Mouse (Mus musculus): Measurements from ENCODE around the gene Gm3629.
"Not testable (repeated sequence)": the region's sequence is repeated elsewhere in the genome, so short reads cannot be mapped to it uniquely, and the experiment has no call there.

Gene Gm3629

DNA sequence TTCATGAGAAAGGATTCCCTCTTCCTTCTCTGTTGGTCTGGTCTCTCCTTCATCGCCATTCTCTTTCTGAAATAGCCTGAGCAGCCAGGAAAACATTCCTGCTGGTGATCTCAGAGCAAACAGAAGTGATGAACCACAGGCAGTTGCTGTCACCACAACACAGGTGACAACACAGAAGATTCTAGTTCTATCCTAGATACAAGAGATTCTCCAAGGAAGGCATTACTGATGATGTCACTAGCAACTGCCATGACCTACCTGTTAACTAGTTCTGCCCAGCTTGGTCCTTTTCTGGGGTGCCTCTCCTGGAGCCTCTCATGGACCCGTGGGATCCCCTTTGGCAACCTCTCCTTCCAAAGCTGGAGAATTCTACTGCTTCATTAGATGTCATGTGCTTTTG is at the start of gene Gm3629:
Gm3629 (minus strand) TSS at position 101 of the 400 bp plus-strand sequence.
- not testable (repeated sequence) for DNase-seq (ENCODE audit: low read depth, low spot score)

DNA sequence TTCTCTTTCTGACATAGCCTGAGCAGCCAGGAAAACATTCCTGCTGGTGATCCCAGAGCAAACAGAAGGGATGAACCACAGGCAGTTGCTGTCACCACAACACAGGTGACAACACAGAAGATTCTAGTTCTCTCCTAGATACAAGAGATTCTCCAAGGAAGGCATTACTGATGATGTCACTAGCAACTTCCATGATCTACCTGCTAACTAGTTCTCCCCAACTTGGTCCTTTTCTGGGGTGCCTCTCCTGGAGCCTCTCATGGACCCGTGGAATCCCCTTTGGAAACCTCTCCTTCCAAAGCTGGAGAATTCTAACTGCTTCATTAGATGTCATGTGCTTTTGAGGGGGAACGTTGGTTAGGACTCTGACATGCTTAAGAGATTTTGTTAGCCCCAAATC is 31.9 kb upstream of the Gm3629 start, which contains the start of gene Gm3460:
Gm3460 (minus strand) TSS at position 101 of the 400 bp plus-strand sequence.
- DNase-seq (ENCODE audit: low read depth, low spot score) = not testable (repeated sequence)

GRCm38 (mm10) chr14:6606436-6606835 is 16.0 kb upstream of the Gm3629 start:
- not testable (repeated sequence) for DNase-seq (ENCODE audit: low read depth, low spot score)

- DNase-seq (ENCODE audit: low read depth, low spot score) = peak; percentile 28
Observed at GRCm38 (mm10) chr14:6605004-6605403, 14.6 kb upstream of the Gm3629 start.

DNA sequence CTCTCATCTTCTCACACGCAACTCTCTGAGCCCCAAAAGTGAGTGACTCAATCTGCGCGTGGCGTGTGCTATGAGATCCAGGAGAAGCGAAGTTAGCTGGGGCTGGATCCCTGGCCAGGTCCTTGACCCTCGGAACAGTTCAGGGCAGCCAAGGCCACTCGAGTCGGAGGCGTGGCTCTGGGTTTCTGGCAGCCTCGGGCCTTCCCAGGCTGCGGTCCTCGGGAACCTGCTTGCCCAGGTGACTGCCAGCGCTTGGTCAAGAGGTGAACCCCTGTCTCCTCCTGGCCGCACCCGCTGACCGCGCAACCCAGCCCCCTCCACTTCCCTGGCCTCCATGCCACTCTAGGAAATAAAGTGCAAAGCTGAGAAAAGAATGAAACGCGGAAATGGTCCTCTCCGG is 14.1 kb upstream of the Gm3629 start:
- DNase-seq (ENCODE audit: low read depth, low spot score) = not testable (repeated sequence)

DNA sequence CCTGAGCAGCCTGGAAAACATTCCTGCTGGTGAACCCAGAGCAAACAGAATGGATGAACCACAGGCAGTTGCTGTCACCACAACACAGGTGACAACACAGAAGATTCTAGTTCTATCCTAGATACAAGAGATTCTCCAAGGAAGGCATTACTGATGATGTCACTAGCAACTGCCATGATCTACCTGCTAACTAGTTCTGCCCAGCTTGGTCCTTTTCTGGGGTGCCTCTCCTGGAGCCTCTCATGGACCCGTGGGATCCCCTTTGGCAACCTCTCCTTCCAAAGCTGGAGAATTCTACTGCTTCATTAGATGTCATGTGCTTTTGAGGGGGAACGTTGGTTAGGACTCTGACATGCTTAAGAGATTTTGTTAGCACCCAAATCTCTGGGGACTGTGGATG is 53.2 kb downstream of the Gm3629 start, which contains the start of gene Gm8356:
Gm8356 (minus strand) TSS at position 101 of the 400 bp plus-strand sequence.
- not testable (repeated sequence) for DNase-seq (ENCODE audit: low read depth, low spot score)

Measured in R1 (cell line).